Mouse (Mus musculus) urinary bladder, postnatal 25 days (tissue): Measurements from ENCODE around the gene Fam83d.
"Not testable (repeated sequence)": the region's sequence is repeated elsewhere in the genome, so short reads cannot be mapped to it uniquely, and the experiment has no call there.

Source experiments
- DNase-seq: peaks from one replicate; pipeline ENCODE4 v3.0.0; 2022; ENCODE audit warnings: low spot score

Fam83d gene

GRCm38 (mm10) chr2:158767742-158768339 is at the start of gene Fam83d:
Gene Fam83d, plus strand, starts transcription at chr2:158768093.
- DNase-seq, result peak; percentile 83

GRCm38 (mm10) chr2:158718816-158719549 is 48.9 kb upstream of the Fam83d start:
- no peak for DNase-seq

GRCm38 (mm10) chr2:158720715-158721370 is 47.0 kb upstream of the Fam83d start:
- no peak for DNase-seq

- DNase-seq, result no peak
Observed at GRCm38 (mm10) chr2:158721481-158721880, 46.4 kb upstream of the Fam83d start.

GRCm38 (mm10) chr2:158722135-158722534 is 45.8 kb upstream of the Fam83d start:
- DNase-seq, result no peak

DNA sequence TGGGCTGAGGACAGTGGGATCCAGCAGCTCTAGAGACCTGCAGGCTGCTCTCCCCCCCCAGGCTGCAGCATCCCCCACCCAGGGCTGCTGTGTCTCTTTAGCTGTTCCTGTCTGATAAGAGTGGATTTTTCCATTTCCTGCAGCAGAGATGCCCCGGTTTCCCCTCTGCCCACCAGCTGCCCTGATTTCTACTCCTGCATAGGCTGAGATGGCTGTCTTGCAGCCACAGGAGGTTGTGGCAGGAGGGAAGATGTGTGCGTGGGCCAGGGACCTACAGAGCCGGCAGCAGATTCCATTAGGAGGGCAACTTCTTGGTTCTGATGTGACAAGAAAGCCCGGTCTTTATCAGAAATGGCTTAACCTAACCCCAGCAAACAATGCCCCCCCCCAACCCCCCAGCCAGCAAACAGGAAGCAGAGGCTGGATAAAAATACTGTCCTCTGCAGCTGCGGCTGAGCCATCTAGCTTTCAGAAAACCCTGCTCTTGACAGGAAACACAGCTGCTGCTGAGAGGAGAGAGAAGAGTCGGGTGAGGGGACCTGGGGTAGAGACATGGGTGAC is 44.8 kb upstream of the Fam83d start:
- DNase-seq, result no peak

DNA sequence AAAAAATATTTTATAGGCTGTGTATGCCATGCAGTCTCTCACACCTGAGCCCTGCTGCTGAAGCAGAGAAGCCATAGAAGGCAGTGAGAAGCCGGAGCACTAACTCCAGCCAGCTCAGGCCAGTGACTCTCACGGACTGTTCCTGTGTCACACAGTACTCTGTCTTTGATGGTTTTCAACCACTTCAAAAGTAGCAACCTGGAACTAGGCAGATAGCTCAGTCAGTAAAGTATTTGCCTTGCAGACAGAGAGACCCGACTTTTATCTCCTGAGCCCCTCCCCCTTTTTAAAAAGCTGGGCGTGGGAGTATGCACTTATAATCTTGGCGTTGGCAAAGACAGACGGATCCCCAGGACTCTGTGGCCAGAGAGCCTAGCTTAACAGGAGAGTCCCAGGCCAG is 44.1 kb upstream of the Fam83d start:
- DNase-seq, result no peak

DNA sequence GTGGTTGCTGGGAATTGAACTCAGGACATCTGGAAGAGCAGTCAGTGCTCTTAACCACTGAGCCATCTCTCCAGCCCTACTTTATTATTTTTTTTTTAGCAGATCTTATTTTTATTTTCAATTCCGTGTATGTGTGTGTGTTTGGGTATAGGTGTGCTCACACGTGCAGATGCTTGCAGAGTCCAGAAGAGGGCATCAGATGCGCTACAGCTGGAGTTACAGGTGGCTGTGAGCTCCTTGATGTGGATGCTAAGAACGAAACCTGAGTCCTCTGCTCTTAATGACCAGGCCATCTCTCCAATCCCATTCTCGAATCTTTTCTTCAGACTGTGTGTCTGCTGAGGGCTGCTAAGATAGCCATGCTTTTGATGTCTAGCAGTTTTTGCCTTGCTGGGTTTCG is 41.6 kb upstream of the Fam83d start:
- DNase-seq, result no peak

DNA sequence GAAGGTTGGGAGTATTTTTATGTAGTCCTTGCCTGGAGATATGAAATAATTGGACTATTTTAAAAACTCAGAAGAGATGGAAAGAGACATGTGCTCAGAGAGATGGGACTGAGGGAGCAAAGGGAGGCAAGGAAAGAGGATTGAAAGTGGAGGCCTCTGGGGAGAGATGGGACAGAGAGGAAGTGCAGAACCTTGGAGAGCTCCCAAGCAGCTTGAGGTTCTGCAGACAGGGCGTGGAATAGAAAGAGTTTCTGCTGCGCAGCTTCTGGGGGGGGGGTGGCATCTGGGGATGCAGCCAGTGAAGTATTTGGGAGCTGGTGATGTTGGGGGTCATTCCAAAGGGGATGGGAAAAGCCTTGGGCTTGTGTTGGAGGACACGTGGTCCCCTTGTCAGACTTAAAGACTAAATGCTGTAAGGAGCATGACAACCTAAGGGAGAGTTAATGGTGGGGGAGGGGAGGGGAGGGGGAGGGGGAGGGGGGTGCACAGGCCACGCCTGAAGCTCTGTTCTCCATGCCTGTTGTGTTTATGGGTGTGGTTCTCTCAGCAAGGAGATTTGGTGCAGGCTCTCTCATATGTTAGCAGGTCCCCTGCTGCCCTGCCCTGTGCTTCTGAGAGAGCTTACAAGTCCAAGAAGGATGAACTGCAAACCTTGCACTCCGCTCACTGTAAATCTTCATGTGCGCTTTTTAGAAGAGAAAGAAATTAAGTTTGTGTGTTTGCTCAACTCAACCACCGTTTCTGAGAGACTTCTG is 39.7 kb upstream of the Fam83d start:
- no peak for DNase-seq

DNA sequence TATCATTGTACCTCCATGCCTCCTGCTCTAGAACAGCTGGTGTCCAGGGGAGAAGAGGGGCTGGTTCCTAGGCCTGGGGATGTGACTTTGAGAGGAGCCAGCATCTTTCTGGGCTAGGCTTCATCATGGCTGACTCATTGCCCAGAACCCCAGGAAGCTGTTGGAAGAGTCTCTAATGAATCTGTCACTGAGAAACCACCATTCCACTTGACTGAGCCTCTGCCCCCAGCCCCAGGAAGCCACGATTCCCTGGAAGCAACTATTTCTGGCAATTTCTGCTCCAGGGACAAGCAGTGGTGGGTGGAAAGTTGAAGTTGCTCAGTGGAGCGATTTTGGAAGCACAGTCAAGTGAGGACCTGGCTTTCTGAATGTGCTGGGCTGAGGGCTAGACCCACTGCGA is 37.0 kb upstream of the Fam83d start:
- no peak for DNase-seq

DNA sequence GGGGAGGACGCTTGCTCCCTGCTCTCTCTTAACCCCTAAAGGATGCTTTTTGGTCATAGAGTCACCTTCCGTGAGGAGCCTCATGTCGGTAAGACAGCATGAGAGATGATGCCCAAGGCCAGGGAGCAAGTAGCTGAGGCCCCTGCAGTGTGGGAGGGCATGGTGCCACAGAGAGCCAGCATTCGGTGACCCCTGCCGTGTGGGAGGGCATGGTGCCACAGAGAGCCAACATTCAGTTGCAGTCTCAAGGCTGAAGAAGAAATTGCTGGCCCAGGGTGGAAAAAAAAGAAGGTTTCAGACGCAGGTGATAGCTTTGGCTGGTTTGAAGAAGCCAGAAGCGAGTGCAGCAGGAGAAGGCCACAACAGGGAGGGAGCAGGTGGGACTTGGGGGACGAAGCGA is 35.4 kb upstream of the Fam83d start:
- DNase-seq, result no peak

GRCm38 (mm10) chr2:158733136-158733535 is 34.8 kb upstream of the Fam83d start:
- DNase-seq, result no peak

GRCm38 (mm10) chr2:158733914-158734313 is 34.0 kb upstream of the Fam83d start:
- no peak for DNase-seq

DNA sequence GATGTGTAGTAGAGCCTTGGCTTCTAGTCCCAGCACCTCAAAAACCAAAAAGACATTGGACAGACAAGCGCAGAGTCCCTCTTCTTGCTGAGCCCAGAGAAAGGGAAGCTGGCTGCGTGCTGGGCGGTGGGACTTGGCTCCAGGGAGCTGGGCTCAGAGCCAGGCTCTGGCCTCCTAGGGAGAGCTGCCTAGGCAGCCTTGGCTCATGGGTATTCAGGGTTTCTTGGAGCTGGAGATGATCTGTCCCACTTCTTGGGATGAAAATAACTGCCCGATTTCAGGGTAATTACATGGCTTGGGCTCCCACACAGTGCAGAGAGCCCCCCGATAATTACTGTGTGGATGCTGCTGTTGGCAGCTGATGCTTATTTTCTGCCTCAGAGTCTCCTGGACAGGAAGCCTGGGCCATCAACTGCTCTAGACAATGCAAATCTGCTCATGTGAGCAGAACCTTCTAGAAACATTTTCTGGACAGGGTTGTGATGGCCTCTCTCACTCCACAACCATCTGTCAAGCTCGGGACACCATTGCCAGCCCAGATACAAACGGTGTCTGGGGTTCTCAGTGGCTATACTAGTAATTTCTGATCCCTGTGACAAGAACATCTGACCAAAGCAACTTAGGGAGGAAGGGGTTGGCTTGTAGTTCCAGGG is 33.3 kb upstream of the Fam83d start:
- no peak for DNase-seq

- no peak for DNase-seq
Observed at GRCm38 (mm10) chr2:158735340-158735739, 32.6 kb upstream of the Fam83d start.

DNA sequence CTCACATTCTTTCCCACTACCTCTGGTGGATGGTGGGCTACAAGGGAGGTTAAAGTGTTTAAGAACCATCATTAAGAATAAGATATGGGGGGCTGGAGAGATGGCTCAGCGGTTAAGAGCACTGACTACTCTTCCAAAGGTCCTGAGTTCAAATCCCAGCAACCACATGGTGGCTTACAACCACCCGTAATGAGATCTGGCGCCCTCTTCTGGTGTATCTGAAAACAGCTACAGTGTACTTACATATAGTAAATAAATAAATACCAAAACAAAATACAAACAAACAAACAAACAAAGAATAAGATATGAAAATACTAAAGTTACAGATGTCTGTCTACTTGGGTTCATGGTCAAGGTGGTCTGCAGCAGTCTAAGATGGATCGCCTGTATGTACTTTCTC is 31.6 kb upstream of the Fam83d start:
- DNase-seq, result not testable (repeated sequence)

DNA sequence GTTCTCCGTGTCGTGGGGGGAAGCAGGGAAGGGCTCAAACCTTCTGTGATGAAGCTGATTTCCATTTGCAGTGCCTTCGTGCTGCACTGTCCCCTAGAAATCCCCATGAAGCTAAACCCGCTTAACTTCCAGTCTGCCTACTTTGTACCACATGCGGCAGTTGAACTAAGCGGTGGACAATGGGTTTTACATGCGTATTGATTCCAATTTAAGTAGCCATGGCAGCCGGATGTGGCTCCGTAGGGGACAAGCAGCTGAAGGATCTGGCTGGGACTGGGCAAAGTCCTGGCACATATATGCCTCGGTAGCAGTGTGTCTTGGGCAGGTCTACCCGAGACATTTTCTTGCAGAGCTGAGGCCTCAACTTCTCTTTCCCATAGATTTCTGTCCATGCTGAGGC is 29.3 kb upstream of the Fam83d start:
- no peak for DNase-seq

GRCm38 (mm10) chr2:158739113-158739512 is 28.8 kb upstream of the Fam83d start:
- no peak for DNase-seq

GRCm38 (mm10) chr2:158741011-158741501 is 26.8 kb upstream of the Fam83d start:
- DNase-seq, result no peak

- DNase-seq, result no peak
Observed at GRCm38 (mm10) chr2:158742431-158742830, 25.5 kb upstream of the Fam83d start.

- no peak for DNase-seq
Observed at GRCm38 (mm10) chr2:158743518-158744141, 24.3 kb upstream of the Fam83d start.
